Mouse (Mus musculus) testis, adult 2 months (tissue): Measurements from ENCODE around the gene Duox1. TPM values are rescaled to one million over a fixed set of nuclear protein-coding genes. Genes with fewer than 3 reads are reported as not detected.

Source experiments
- H3K27ac ChIP-seq: fragments of 200-500 bp; 2 replicates; pipeline ENCODE4 v1.5.1; 2012; ENCODE audit warnings: low read depth, low read length; ENCODE audit not compliant: control insufficient read depth, insufficient read depth
- H3K27me3 ChIP-seq: fragments of 200-500 bp; 2 replicates; pipeline ENCODE4 v1.6.1; 2012; ENCODE audit warnings: mild to moderate bottlenecking, low read length, moderate library complexity; ENCODE audit not compliant: control insufficient read depth, insufficient read depth
- H3K36me3 ChIP-seq: fragments of 200-500 bp; 2 replicates; pipeline ENCODE4 v1.6.1; 2012; ENCODE audit warnings: mild to moderate bottlenecking, low read length; ENCODE audit not compliant: control insufficient read depth, insufficient read depth
- H3K4me1 ChIP-seq: fragments of 200-500 bp; 2 replicates; pipeline ENCODE4 v1.6.1; 2012; ENCODE audit warnings: low read length; ENCODE audit not compliant: control insufficient read depth, insufficient read depth
- H3K4me3 ChIP-seq: fragments of 200-500 bp; 2 replicates; pipeline ENCODE4 v1.5.1; 2012; ENCODE audit warnings: low read depth, mild to moderate bottlenecking, low read length, moderate library complexity, mixed read lengths; ENCODE audit not compliant: control insufficient read depth
- CTCF ChIP-seq: fragments of 200-500 bp; IDR thresholded peaks from 2 replicates; pipeline ENCODE4 v1.5.1; 2012; ENCODE audit warnings: low read depth, mild to moderate bottlenecking, inconsistent platforms, low read length, moderate library complexity; ENCODE audit not compliant: control insufficient read depth, insufficient read depth, insufficient replicate concordance
- POLR2A ChIP-seq: fragments of 200-500 bp; IDR thresholded peaks from 2 replicates; pipeline ENCODE4 v1.6.1; 2012; ENCODE audit warnings: low read depth, mild to moderate bottlenecking, inconsistent platforms, low read length, moderate library complexity; ENCODE audit not compliant: control insufficient read depth
- polyA plus RNA-seq: library from polyadenylated mRNA; depleted of rRNA; stranded (reverse); fragments of >200 nt; gene quantifications from 2 replicates; pipeline ENCODE4 v1.2.3, GENCODE M21; 2012; rRNA removed

Duox1 gene
- polyA plus RNA-seq = 0.07 and 0.09 TPM in 2 replicates

DNA sequence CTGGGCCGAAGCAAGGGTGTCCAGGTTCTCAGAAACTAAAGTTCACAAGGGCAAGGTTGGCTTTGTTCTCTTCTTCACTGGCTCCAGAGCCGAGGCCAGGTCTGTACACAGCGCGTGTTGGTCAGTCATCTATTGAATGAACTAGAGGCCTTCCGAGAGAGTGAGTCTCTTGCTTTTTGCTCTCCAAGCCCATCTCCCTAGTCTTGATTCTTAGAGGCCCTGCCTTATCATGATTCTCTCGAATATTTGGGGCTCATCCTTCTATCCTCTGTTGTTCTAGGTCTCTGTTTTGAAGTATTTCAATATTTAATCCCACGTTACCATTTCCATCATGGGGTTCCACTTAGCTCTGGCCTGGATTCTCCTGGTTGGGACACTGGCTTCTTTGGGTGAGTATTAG is at the start of gene Duox1:
Gene Duox1 (plus strand): TSS at position 301 of the 400 bp plus-strand sequence.
- no peaks in the 10 kb centered on the region for H3K36me3 ChIP-seq
- H3K27ac ChIP-seq = no peak within 1 kb of the TSS
- peaks cover 13% of the 10 kb centered on the region for H3K4me1 ChIP-seq
- H3K27me3 ChIP-seq = no peaks in the 10 kb centered on the region
- TF ChIP-seq CTCF (no peak), POLR2A (no peak)
- no peak within 1 kb of the TSS for H3K4me3 ChIP-seq

DNA sequence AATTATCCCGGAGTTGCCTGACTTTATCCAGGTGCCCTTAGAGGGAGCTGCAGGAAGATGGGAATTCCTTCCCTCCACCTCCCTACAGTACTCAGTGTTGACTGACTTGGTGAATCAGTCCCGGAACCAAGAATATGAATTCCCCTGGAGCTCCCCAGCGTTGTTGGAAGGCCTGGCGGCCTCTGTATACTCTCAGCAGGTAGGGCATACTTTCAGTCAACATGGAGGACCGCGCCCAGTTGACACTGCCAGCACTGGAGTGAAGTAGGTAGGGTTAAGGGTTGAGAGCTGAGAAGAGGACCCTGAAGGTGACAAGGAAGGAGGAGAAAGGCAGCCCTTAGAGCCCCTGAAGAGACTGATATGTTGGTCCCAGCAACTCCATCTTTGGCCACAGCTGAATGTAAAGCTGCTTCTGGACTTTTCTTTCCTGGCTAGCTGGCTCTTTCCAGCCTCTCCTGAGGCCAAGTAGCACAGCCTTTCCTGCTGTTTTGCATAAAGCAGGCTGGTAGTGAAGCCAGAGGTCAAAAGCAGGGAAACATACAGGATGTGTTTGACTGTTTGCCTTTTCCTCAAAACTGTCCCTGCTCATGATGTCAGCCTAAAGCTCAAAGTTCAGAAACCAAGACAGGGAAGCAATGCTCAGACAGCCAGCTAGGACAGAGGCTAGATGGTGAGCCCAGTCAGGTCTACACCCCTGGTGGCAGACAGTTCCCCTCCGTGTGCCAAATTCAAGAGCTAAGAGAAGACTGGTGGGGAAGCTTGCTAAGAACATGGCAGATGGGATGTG is 48.9 kb upstream of the Duox1 start:
- Histone ChIP-seq H3K4me3 (no peak overlapping the region), H3K27ac (no peak overlapping the region), H3K27me3 (no peaks in the 10 kb centered on the region), H3K4me1 (no peaks in the 10 kb centered on the region), H3K36me3 (no peaks in the 10 kb centered on the region; the same call in 1 of the 2 replicates)
- TF ChIP-seq POLR2A (no peak), CTCF (no peak)

DNA sequence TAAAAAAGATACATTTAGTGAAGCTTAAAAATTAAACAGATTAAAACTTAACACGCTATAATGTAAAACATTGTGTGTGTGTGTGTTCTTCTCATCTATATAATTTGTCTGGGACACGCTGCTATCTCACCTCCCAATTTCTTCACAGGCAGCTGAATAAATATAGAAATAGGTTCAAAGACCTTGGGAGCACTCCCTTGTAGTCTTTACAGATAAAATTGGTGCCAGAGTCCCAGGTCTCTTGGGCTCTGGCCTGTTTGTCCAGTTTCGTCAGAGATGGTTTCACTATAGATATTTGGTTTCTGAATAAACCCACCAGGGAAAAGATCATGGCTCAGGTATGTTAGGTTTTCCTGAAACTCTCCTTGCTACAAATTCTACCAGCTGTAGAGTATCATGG is 36.7 kb upstream of the Duox1 start:
- Histone ChIP-seq H3K36me3 (no peaks in the 10 kb centered on the region), H3K4me1 (no peaks in the 10 kb centered on the region), H3K27ac (no peak overlapping the region), H3K4me3 (no peak overlapping the region), H3K27me3 (no peaks in the 10 kb centered on the region)
- TF ChIP-seq CTCF = no peak
- no peak for TF ChIP-seq POLR2A

DNA sequence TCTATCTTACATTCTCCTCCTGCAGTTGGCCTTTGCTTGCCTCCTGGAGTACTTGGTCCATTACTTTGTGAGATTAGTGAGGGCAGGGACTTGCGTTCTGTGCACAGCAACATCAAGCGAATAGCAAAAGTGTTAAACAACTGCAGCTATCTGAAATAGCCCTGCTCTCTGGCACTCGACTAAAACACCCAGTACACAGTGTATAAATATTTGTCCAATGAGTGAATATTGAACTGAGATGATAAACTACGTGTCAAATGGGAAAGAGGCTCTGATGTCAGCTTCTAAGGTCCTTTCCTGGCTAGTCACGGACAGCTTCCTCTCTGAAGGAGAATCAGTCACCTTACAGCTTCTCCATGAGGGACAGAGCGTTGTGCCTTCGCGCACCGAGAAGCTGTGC is 31.4 kb upstream of the Duox1 start:
- Histone ChIP-seq H3K4me1 (no peaks in the 10 kb centered on the region), H3K27me3 (no peaks in the 10 kb centered on the region), H3K36me3 (no peaks in the 10 kb centered on the region), H3K27ac (no peak overlapping the region), H3K4me3 (no peak overlapping the region)
- TF ChIP-seq POLR2A = no peak
- TF ChIP-seq CTCF = no peak

DNA sequence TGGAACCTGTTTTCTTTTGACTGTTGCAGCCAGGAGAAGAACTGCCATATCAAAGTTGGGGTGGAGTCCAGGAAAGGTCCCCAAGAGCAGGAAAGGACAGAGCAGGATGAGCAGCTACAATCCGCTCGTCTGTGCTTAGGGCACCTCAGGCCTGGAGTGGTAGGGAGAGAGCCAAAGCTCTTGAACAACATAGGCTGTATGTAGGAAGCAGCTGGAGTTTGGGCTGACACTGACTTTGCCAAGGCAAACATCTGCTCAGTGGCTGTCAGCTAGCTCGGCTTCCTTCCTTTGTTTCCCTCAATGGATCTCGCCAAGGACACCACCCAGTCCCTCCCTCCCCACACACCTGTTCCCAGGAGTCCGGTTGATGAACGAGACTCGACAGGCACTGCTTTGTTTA is 29.3 kb upstream of the Duox1 start:
- Histone ChIP-seq H3K4me3 (no peak overlapping the region), H3K27me3 (no peaks in the 10 kb centered on the region), H3K36me3 (no peaks in the 10 kb centered on the region), H3K27ac (no peak overlapping the region), H3K4me1 (no peaks in the 10 kb centered on the region)
- TF ChIP-seq POLR2A (no peak), CTCF (no peak)

DNA sequence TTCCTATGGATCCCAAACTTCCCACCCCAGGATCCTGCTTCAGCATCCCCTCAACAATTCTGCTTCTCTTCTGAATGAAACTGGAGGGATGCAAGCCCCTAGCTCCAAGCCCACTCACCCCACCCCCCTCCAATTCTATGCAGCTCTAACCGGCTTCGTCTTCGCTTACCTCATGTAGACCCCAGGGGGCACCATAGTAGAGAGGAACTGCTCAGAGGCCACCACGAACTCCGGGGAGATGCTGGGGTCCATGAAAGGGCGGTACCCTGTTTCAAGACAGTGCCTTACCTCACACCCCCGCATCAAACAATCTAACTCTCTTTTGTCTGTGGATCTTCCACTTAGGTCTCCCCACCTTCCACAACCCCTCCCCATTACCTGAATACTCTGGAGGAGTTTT is 20.6 kb upstream of the Duox1 start:
- TF ChIP-seq CTCF = no peak
- no peak for TF ChIP-seq POLR2A
- Histone ChIP-seq H3K4me1 (peaks cover 10% of the 10 kb centered on the region), H3K4me3 (no peak overlapping the region), H3K27ac (no peak overlapping the region), H3K27me3 (0 out of 2 replicates have a peak, but pooled peaks cover 2% of the 10 kb centered on the region), H3K36me3 (no peaks in the 10 kb centered on the region)

DNA sequence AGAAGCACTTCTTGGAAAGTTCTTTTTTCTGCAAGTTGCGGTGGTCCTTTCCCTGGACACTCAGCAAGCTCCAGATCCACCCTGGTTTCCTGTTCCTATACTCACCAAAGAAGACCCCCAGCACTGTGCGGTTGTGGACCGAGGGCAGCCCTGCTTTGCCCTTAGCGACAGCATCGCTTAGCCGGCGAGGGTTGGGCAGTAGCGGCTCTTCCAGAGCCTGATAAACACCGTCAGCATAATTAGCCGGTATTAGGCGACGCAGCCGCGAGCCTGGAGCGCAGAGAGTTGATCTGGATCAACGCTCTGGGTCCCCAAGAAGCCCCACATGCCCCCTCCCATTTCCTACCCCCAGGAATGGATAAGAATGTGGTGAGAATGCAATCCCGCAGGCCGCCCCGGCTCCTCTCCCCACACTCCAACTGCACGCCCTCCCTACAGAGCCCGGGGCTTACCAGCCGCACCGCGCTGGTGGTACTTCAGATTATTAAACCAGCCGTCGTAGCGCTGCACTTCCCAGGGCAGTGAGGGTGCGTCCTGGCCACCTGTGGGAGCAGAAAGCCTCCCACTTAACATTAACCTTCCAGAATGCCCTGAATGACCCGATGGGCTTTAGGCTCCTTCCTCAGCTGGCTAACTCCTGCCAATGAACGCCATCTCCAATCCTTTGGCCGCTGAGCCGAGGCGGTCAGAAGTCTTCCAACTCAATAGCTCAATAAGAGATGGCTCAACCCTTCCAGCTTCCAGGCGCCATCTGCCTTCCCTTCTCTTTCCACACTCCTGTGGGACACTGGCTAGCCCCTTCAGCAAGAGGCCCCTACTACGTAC is 18.0 kb upstream of the Duox1 start:
- H3K4me1 ChIP-seq = peaks cover 26% of the 10 kb centered on the region
- no peaks in the 10 kb centered on the region for H3K36me3 ChIP-seq
- no peak overlapping the region; the same call in 1 of the 2 replicates for H3K4me3 ChIP-seq
- no peak overlapping the region for H3K27ac ChIP-seq
- peaks cover 4% of the 10 kb centered on the region; the same call in 1 of the 2 replicates for H3K27me3 ChIP-seq
- no peak for TF ChIP-seq POLR2A
- no peak for TF ChIP-seq CTCF
